Mouse (Mus musculus): ENCODE results near the gene Gm49721.
"Not testable (repeated sequence)": the region's sequence is repeated elsewhere in the genome, so short reads cannot be mapped to it uniquely, and the experiment has no call there.

Gene Gm49721

DNA sequence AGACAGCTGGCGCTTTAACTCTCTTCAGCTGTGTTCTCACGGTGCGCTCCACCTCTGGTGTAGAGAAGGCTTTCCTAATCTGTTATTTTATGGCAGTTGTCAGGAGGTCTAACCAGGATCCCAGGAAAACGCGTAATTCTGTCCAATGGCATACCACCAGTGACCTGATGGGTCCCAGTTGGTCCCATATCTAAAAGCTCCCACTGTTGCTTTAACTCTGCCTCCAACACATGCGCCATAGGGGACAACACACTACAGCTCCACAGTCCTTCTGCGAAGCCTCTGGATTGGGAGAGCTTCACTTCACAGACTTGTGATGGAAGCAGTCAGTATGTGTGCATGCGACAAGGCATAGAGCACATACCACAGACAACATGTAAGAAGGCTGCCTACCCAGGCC, 1.4 kb downstream of the Gm49721 start:
- DNase-seq (ENCODE audit: low spot score): not testable (repeated sequence)

DNA sequence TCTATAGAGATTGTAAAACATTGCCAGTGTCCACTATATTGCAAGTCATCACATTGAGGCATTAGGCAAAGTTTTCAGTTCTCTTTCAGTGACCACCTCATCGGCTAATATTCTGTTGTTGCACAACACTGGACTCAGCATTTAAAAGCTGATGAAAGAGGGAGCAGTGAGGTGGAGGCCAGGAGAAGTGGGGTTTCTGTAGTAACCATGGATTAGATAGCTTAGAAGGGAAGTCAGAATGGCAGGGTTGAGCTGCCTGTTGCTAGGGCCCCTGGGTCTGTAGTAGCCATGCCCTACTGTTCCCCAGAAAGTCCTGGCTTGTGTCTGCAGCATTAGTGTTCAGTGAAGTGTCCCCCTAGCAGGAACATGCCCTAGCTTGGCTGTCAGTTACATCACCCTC, 7.4 kb downstream of the Gm49721 start:
- DNase-seq (ENCODE audit: low spot score): not testable (repeated sequence)

DNA sequence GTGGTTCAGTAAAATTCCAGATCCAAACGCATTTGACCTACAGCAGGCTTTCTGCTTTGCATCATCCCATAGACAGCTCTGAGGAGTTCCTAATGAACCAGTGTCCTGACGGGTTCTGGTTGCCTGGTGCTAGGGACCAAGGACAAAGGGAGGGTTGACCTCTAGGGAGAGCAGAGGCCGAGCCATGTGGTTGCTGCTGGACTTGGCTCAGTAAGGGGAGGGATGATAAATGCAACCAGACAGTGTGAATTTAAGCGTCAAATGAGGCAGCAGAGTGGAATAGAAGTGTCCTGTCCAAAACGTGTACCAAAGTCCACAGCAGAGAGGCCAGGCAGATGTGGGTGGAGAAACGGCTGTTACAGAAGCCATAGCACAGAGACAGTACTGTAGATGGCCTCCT, 16.8 kb downstream of the Gm49721 start:
- DNase-seq (ENCODE audit: low spot score): not testable (repeated sequence)

DNA sequence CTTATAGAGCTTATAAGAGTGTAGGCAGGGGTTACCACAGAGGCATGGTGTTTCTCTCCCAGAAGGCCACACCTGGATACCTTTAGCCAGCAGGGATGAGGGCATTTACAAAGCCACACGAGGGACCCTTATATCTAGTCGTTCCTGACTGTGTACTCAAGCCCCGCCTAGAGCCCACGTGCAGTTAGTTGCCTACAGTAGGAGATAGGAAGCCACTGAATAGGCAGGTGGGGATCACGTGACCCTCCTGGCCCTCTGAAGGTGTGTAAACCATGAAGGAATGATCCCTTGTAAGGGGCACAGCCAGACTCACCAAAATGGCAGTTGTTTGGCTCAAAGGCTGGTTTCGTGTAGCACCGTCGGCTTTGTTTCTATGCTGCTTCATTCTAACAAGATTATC, 18.1 kb downstream of the Gm49721 start:
- not testable (repeated sequence) for DNase-seq (ENCODE audit: low spot score)

DNA sequence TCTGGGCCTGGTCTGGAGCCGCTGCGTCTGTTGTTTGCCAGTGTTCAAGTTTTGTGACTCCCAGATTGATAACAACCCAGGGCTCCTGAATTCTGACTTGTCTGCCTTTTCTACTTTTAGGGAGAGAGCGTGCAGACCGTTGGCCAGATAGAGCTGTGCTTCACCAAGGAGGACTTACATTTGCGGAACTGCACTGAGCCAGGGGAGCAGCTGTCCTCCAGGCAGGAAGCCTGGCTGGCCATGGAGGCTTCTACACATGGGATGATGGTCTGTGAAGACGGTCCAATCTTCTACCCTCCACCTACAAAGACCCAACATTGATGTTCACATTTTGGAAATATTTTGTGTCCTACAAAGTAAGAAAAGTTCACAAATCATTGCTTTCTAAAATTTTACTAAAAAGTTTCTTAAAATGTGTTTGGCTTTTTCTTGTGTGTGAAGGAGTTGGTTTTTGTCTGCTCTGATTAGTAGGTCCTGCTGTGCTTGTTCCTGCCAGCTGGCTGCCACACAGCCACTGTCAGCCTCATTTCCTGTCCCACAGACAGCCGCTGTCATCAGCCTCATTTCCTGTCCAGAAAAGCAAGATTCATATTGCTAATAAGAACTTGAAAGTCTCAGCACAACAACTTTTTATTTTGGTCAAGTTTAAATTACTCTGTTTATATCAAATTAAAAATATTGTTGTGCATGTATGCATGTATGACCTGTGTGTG, 19.2 kb downstream of the Gm49721 start:
- not testable (repeated sequence) for DNase-seq (ENCODE audit: low spot score)

DNA sequence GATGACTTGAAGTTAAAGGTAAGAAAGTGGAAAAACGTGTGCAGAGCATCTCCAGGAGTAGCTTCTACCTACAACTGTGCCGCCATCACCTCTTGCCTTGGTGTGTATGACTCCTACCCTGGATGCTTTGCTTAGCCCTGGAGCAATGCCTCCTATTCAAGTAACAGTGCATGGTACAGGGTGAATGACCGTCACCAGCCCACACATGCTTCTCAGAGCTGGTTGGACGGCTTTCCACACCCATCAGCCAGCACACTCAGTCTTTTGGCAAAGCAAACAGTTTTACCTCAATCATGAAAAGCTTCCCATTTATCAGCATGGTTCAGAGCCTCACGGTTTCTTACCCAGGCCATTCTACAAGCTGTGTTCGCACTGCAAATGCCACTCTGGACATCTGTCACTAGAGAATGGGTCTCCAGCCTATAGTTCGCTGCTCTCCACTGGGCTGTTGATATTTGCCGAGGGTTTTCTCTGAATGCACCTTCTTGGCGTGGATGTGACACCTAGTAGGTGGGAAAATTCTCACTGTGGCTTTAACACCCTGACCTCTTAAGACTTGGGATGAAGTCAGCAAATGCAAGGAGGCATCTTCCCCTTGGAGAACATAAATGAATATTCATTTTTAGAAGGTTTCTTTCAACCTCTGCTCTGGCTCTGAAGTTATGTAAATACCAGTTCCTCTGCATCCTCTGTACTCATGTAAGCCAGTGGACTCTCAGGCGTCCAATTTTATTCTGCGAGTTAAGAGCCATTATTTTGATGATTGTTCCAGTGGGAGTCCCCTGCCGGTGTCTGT, 23.3 kb downstream of the Gm49721 start:
- not testable (repeated sequence) for DNase-seq (ENCODE audit: low spot score)

DNA sequence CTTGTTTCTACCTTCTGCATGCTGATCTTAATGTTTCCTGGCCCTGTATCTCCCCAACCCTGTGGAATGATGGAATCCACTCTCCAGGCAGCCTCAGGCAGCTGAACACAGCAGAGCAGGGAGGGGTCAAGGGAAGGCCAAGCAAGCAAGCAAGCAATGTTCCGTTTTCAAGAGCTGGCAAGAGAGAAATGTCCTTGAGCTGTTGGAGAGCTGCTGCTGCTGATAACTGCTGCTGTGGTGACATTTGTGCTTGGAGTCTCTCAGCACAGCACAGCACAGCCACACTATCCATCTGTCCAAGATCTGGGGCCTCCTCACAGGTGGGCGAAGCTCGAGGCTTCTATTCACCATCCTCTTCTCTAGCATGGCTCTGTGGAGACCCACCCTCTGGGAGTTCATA, 24.7 kb downstream of the Gm49721 start:
- DNase-seq (ENCODE audit: low spot score): not testable (repeated sequence)

DNA sequence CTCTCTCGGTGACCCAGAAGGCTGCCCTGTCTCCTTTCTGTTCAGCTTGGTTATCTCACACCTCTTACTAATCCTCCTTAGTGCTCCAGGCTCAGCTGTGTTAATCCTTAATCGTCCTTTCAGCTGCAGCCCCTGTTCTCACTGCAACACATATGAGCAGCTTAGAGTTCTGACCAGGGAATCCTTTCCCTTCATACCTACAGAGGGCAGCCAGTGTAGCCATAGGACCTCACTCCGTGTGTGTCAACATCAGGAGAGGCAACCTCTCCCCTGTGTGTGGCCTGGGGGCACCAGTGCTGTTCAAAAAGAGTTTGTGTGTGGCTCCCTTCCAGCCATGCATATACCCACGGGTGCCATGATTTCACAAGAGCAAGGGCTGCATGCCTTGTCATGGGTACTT, 26.9 kb downstream of the Gm49721 start:
- not testable (repeated sequence) for DNase-seq (ENCODE audit: low spot score)

DNA sequence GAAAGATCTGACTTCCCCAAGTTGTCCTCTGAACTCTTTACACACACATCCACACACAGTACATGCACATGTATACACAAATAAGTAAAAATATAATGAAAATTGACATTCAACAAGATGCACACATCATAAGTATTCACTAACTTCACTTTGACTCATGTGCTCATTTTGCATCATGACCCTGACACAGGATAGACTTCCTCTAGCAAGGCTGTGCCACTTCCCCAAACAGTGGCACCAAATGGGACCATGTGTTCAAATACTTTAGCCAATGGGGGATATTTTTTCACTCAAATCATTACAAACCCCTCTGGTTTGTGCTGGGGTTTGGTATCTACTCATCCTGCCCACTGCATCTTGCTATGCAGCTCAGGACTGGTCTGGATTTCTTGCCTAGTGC, 30.2 kb downstream of the Gm49721 start:
- not testable (repeated sequence) for DNase-seq (ENCODE audit: low spot score)

DNA sequence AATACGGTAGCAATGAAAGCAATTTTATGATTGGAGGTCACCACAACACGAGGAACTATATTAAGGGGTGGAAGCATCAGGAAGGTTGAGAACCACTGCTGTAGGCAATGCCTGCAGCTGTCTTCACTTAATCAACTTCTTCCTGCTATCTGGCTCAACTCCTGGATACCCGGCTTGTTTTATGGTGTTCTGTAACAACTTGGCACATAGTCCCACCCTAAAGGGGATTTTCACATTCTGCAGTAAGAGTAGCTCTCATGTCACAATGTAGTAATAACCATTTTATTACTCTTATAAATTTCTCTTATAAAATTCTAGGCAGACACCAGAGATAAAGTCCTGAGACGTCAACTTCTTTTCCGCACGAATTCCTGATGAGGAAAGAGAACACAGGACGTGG, 30.7 kb downstream of the Gm49721 start:
- not testable (repeated sequence) for DNase-seq (ENCODE audit: low spot score)

DNA sequence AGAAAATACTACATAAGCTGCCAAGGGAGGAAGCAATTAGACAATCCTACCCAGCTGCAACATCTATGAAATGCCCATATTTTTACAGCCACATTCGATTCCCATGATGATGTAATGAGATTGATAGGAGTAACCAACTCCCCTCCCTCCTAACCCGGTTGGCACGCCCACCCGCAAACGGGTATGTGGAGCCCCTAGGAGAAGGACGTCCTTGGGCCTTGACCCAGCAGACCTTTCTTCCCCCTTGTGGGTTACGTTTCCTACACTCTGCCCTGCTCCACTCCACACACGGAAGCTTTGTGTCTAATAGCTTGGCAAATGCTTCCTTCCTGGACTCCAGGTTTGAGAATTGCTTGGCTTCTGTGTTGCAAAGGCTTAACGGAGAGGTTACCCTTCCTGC, 31.2 kb downstream of the Gm49721 start:
- not testable (repeated sequence) for DNase-seq (ENCODE audit: low spot score)

DNA sequence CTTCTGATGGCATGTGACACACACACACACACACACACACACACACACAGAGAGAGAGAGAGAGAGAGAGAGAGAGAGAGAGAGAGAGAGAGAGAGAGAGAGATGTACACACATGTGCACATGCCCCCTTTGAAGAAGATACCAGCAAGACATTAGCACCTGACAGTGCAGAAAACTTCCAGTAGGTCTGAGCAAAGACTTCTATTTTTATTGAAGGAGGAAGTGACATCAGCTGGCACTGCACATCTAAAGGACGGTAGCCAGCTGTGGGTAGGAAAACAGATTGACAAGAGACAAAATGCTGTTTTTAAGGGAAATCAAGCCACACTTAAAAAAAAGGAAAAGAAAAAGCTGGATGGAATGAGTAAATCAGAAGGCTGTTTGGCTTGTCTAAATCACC, 35.5 kb downstream of the Gm49721 start:
- not testable (repeated sequence) for DNase-seq (ENCODE audit: low spot score)

DNA sequence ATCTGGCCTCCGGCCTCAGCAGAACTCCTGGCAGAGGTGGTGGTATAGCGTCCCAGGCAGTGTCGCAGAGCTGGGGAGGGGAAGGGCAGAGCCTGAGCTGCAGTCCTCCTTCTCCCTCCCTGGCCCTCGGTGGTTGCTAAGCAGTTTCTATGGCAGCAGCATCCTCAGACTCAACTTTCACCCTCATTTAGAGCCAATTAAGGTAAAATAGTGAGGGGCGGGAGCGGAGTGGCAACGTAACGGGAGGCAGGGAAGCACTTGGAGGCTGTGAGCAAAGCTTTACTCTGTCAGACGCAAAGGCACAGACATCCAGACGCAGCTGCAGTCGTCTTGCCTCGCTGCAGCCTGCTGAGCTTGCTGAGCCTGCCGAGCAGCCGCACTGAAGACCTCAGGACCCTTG, 46.6 kb downstream of the Gm49721 start, which contains the start of gene Gm1604a:
TSS of gene Gm1604a (plus strand) at position 312 of the 400 bp plus-strand sequence.
- not testable (repeated sequence) for DNase-seq (ENCODE audit: low spot score)

DNA sequence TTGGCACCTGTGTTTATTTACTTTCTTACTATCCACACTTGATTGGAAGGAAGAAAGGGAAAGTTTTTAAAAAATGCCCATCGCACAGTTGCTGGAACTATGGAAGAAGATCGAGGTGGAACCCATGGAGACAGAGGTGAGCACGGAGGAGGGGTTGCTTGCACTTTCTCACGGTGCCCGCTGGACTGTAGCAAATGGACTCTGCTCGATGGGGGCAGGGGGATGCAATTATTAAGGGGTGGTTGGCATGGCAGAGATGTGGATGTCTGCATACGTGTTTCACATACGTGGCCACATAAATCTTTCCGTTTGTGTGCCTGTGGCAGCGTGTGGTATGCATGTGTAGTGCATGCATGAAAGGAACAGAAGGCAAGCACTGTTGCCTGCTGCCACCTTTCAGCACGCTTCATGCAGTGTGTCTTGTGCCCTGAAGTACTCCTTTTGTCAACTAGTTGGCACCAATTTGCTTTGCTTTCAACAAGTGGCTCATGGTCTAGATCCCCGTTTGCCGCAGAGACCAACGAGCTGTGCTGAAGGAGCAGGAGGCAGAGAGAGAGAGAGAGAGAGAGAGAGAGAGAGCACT, 47.2 kb downstream of the Gm49721 start:
- DNase-seq (ENCODE audit: low spot score): not testable (repeated sequence)

DNA sequence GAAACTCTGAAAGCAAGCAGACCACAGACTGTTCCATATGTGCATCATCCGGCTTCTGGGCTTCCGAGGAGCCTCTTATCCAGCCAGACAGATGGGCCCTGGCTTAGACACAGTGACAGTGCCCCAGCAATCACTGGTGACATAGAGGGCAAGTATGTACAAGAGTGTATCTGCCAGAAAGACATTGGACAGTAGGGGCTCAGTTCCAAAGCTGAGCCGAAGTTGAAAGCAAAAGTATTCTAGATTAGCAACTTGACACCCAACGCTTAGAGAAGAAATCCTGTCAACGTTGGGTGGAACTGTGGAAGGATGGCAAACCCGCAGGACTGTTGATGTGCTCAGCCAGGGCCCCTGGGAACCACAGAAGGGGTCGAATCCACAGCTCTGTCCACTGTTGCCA, 51.5 kb downstream of the Gm49721 start:
- peak; percentile 5 for DNase-seq (ENCODE audit: low spot score)

DNA sequence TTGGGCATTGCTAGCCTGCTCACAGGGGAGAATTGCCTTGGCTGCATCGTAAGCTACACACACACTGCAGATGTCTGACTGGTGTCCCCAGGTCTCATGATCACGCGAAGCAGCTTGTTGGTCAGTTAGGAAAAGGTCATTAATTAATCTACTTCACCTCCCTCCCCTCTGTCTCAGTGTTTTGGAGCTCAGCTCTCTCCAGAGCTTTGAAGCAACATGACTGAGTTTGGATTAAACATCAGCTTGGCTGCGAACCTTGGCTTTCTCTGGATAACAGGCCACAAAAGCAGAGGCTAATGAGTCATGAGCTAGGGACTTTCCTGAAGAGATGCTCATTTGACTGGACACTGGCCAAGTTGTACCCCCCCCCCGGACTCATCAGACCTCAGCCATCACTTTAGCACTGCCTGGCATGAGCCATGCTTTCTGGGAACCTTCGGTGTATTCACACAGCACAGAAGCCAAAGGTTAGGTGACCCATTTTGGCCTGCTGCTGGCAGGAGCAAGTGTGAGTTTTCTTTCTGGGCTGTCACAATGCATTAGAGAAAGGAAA, 52.0 kb downstream of the Gm49721 start:
- peak; percentile 29 for DNase-seq (ENCODE audit: low spot score)

DNA sequence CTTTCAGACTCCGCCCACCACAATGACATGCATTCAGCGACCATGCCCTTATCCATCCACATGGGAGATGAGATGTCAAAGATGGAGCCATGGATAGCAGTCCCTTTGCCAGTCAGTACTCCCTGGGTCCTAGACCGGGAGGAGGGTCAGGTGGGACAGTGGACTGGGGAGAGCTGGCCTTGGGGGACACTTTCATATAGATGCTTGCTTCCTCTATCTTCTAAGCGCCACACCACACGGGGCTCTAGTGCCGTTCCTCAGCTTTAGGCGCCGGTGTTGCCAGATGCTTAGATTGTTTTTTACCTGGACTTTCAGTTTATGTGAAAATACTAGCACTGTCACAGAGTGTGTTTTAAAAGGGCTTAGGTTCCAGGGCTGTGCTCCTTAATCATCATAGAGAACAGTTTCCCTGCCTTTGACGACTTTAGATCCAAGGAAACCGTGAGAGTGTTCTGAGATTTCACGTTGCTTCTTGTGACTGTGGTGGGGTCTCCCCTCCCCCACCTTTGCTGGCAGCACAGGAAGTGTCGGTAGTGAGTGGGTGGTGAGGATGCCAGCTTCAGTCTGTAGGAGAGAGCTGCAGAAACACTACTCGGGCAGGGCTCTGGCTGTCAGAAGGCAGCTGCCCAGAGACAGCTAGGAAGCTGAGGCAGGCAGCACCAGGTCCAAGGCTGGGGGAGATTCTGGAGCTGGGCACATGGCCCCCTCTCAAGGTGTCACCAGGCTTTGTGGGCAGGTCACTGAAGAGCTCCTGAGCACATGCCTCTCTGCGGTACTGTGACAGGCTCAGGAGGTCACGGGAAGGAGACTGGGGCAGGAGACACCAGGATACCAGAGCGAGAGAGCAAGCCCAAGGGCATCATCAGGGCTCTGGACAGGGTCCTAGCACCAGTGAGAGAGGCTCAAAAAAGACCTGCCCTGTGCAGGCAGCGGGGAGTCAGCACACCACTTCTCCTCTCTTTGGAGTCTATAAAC, 54.8 kb downstream of the Gm49721 start:
- DNase-seq (ENCODE audit: low spot score): not testable (repeated sequence)

DNA sequence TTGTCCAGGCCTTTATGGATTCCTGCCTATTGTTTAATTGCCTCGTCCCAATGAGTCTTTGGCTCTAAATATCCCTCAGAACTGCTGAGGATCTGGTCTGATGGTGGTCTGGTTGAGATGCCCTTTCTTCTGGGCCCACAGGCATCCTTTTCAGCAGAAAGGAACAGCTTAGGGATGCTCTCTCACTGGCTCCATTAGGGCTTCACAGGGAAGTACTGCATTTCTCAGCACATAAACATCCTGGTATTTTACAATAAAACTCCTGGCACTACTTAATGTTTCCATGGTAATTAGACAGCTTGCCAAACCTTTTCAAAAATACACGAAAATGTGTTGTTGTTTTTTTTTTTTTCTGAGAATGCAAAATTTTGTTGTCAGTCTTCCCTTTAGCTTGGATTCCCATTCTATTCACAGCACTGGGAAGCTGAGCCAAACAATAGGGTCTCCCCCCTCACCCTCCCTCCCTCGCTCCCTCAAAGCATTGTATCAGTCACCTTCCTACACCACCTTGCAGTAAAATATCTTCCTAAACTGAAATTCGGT, 90.4 kb downstream of the Gm49721 start:
- DNase-seq (ENCODE audit: low spot score): not testable (repeated sequence)

DNA sequence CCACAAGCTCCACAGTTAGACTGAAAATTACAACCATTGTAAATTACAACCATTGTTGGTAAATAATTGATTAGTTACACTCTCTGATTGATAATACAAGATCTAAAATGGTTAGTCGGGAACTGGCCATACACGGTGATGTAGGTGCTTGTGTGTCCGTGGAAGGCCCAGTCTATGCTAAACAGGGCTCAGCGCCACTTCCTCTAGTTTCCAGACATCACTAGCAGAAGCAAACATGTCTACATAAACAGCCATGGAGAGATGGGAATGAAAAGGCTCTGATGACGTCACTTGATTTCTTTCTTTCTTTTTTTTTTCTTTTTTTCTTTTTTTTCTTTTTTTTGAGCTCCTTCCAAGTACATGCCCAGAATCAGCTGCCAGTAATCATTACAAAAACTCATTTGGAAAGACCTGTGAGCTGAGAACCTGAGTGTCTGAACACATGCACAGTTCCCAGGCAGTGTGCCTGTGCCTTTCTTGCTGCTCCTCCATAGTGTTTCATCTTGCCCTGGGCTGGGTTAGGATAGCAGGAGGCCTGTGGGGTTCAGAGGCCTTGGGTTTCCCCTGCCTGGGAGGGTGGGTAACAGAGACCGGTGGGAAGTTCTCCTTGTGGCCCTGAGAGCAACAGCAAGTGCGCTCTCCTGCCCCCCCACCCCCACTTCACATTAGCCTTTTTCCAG, 91.0 kb downstream of the Gm49721 start:
- not testable (repeated sequence) for DNase-seq (ENCODE audit: low spot score)

DNA sequence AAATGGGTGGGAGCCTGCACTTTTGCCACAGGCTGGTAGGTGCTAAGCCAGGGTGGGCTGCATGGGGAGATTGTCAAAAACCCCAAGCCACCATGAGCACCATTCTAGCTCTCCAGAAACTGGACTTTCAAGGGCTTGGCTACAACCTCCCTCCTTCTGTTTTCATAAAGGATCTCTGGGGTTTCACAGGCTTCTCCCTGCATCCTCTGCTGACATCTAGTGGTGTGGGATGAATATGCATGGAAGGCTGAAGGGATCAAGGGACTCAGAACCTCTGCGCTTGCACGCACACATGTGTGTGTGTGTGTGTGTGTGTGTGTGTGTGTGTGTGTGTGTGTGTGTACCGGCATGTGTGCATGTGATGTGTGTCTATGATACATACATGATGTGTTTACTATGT, 95.8 kb downstream of the Gm49721 start:
- peak; percentile 20 for DNase-seq (ENCODE audit: low spot score)

Data from MN1 (cell line).